Mouse (Mus musculus): ENCODE measurements around the gene Tns2. TPM values are rescaled to one million over a fixed set of nuclear protein-coding genes. Genes with fewer than 3 reads are reported as not detected.

Gene Tns2
- total and polyA plus RNA-seq, 2 experiments from 2014 or later = 24.6 to 57.9 TPM

DNA sequence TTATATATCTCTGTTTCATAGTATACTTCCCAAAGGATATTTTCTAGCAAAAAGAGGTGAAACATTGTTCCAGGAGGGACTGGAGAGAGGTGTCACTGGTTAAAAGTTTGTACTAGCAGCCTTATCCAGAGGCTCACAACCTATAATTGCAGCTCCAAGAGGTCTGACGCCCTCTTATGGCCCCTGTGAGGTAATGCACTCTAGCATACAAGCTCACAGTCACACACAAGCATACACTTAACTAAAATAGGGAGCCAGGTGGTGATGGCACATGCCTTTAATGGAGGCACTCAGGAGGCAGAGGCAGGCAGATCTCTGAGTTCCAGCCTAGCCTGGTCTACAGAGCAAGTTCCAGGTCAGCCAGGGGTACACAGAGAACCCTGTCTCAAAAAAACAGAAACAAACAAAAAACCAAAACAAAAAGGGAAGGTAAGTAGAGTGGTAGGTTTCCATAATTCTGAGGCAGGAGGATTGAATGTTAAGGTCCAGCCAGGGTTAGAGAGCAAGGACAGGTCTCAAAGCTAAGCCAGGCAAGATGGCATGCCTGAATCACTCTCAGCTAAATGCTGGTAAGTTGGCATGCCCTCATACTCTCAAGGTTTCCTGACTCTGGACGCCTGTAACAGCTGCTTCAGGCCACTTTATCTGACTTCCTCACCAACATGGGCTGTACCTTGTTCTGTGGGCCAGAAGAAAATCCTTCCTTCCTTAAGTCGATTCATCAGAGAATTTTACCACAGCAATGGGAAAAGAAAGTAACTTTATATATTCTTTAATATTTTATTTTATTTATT lies 63.9 kb downstream of the Tns2 start:
- 44% methylated on average over 3 of the region's 3 CpGs for WGBS
- no peak for TF ChIP-seq CTCF (IDR thresholded peaks at IDR 0.05; ENCODE audit: low read depth)
- no peak for TF ChIP-seq EP300 (IDR thresholded peaks at IDR 0.05; ENCODE audit: low read depth)
- ATAC-seq (ENCODE audit: insufficient read depth, low read depth) (no peak), DNase-seq (ENCODE audit: low spot score) (no peak)
- H3K36me3 ChIP-seq (replicated peaks; ENCODE audit: control insufficient read depth, insufficient read depth, low read length) = no peaks in the 10 kb centered on the region
- H3K4me2 ChIP-seq (ENCODE audit: low read depth, low read length) = no peak overlapping the region
- no peaks in the 10 kb centered on the region for H3K27me3 ChIP-seq (ENCODE audit: control insufficient read depth, insufficient read depth, low read length)
- H3K9ac ChIP-seq (replicated peaks; ENCODE audit: low read depth, low read length) = no peak overlapping the region
- no peak overlapping the region for H3K27ac ChIP-seq (ENCODE audit: low read depth)
- H3K4me3 ChIP-seq (ENCODE audit: low read depth, low read length) = no peak overlapping the region
- peaks cover 11% of the 10 kb centered on the region for H3K4me1 ChIP-seq (ENCODE audit: control insufficient read depth, insufficient read depth)
- H3K9me3 ChIP-seq (replicated peaks; ENCODE audit: control insufficient read depth, low read length) = no peaks in the 10 kb centered on the region

DNA sequence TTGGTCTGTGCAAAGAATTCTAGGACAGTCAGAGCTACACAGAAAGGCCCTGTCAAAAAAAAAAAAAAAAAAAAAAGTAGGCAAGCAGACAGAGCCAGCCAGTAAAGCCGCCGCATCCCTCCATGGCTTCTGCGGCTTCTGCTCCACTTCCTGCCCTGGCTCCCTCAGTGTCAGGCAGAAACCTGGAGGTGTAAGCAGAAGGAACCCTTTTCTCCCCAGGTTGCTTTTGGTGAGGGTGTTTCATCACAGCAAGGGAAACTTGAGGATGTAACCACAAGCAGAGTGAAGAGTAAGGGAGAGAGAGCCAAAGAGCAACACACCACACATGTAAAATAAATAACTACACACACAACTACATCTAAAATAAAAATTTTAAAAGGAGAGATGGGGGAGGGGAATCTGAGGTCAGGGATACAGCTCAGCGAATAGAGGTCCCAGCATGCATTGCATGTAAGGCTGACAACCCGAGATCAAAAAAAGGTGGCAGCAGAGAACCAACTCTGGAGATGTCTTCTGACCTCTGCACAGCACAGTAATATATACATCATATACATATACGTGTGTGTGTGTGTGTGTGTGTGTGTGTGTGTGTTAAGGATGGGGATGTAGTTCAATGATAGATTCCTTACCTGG lies 65.4 kb downstream of the Tns2 start:
- TF ChIP-seq EP300 (IDR thresholded peaks at IDR 0.05; ENCODE audit: low read depth) (no peak), CTCF (IDR thresholded peaks at IDR 0.05; ENCODE audit: low read depth) (no peak)
- WGBS = 48% methylated on average over 6 of the region's 6 CpGs
- Histone ChIP-seq H3K27me3 (ENCODE audit: control insufficient read depth, insufficient read depth, low read length) (no peaks in the 10 kb centered on the region), H3K4me3 (ENCODE audit: low read depth, low read length) (no peak overlapping the region), H3K27ac (ENCODE audit: low read depth) (no peak overlapping the region), H3K9ac (replicated peaks; ENCODE audit: low read depth, low read length) (no peak overlapping the region), H3K9me3 (replicated peaks; ENCODE audit: control insufficient read depth, low read length) (no peaks in the 10 kb centered on the region), H3K4me2 (ENCODE audit: low read depth, low read length) (no peak overlapping the region), H3K36me3 (replicated peaks; ENCODE audit: control insufficient read depth, insufficient read depth, low read length) (no peaks in the 10 kb centered on the region), H3K4me1 (ENCODE audit: control insufficient read depth, insufficient read depth) (peaks cover 11% of the 10 kb centered on the region)
- ATAC-seq (ENCODE audit: insufficient read depth, low read depth) = no peak
- no peak for DNase-seq (ENCODE audit: low spot score)

Other genes with a start within 250 kb of the Tns2 start
- gene Krt1, start 249.6 kb upstream of the Tns2 start, total RNA-seq (2014; rRNA removed; ENCODE audit: low replicate concordance) = not detected in 2 replicates
- gene Krt1, start 249.6 kb upstream of the Tns2 start, polyA plus RNA-seq (2015; fragmentation: Nextera tagmentation; extraction: Ambion mirVana) = 0.31 TPM in 1 of 2 replicates, not detected in the other
- not detected in 2 replicates for gene Krt77, start 230.7 kb upstream of the Tns2 start, total RNA-seq (2014; rRNA removed; ENCODE audit: low replicate concordance)
- gene Krt77, start 230.7 kb upstream of the Tns2 start, polyA plus RNA-seq (2015; fragmentation: Nextera tagmentation; extraction: Ambion mirVana) = not detected in 2 replicates
- gene Krt76, start 207.5 kb upstream of the Tns2 start, total RNA-seq (2014; rRNA removed; ENCODE audit: low replicate concordance) = not detected in 2 replicates
- not detected in 2 replicates for gene Krt76, start 207.5 kb upstream of the Tns2 start, polyA plus RNA-seq (2015; fragmentation: Nextera tagmentation; extraction: Ambion mirVana)
- gene Krt4, start 175.7 kb upstream of the Tns2 start, total RNA-seq (2014; rRNA removed; ENCODE audit: low replicate concordance) = 5.4 TPM in 1 of 2 replicates, not detected in the other
- gene Krt4, start 175.7 kb upstream of the Tns2 start, polyA plus RNA-seq (2015; fragmentation: Nextera tagmentation; extraction: Ambion mirVana) = 0.12 TPM in 1 of 2 replicates, not detected in the other
- gene Krt79, start 160.1 kb upstream of the Tns2 start, total RNA-seq (2014; rRNA removed; ENCODE audit: low replicate concordance) = not detected in 2 replicates
- gene Krt79, start 160.1 kb upstream of the Tns2 start, polyA plus RNA-seq (2015; fragmentation: Nextera tagmentation; extraction: Ambion mirVana) = 0.31 and 0.44 TPM in 2 replicates
- gene Krt78, start 146.1 kb upstream of the Tns2 start, total RNA-seq (2014; rRNA removed; ENCODE audit: low replicate concordance) = not detected in 2 replicates
- gene Krt78, start 146.1 kb upstream of the Tns2 start, polyA plus RNA-seq (2015; fragmentation: Nextera tagmentation; extraction: Ambion mirVana) = not detected in 2 replicates
- 19.0 and 110 TPM in 2 replicates for gene Krt8, start 95.9 kb upstream of the Tns2 start, total RNA-seq (2014; rRNA removed; ENCODE audit: low replicate concordance)
- gene Krt8, start 95.9 kb upstream of the Tns2 start, polyA plus RNA-seq (2015; fragmentation: Nextera tagmentation; extraction: Ambion mirVana) = 7.2 and 10.0 TPM in 2 replicates
- gene Krt18, start 72.2 kb upstream of the Tns2 start, total RNA-seq (2014; rRNA removed; ENCODE audit: low replicate concordance) = 12.9 and 75.9 TPM in 2 replicates
- gene Krt18, start 72.2 kb upstream of the Tns2 start, polyA plus RNA-seq (2015; fragmentation: Nextera tagmentation; extraction: Ambion mirVana) = 15.0 and 15.3 TPM in 2 replicates
- 109 and 110 TPM in 2 replicates for gene Eif4b, start 26.6 kb upstream of the Tns2 start, total RNA-seq (2014; rRNA removed; ENCODE audit: low replicate concordance)
- gene Eif4b, start 26.6 kb upstream of the Tns2 start, polyA plus RNA-seq (2015; fragmentation: Nextera tagmentation; extraction: Ambion mirVana) = 40.6 and 46.0 TPM in 2 replicates
- gene Spryd3, start 35.8 kb downstream of the Tns2 start, total RNA-seq (2014; rRNA removed; ENCODE audit: low replicate concordance) = 20.0 and 22.8 TPM in 2 replicates
- 15.1 and 16.0 TPM in 2 replicates for gene Spryd3, start 35.8 kb downstream of the Tns2 start, polyA plus RNA-seq (2015; fragmentation: Nextera tagmentation; extraction: Ambion mirVana)
- 30.5 and 35.4 TPM in 2 replicates for gene Igfbp6, start 43.9 kb downstream of the Tns2 start, total RNA-seq (2014; rRNA removed; ENCODE audit: low replicate concordance)
- gene Igfbp6, start 43.9 kb downstream of the Tns2 start, polyA plus RNA-seq (2015; fragmentation: Nextera tagmentation; extraction: Ambion mirVana) = 24.0 and 24.2 TPM in 2 replicates
- 1.7 TPM in 1 of 2 replicates, not detected in the other for gene Soat2, start 50.1 kb downstream of the Tns2 start, total RNA-seq (2014; rRNA removed; ENCODE audit: low replicate concordance)
- 0.08 and 0.14 TPM in 2 replicates for gene Soat2, start 50.1 kb downstream of the Tns2 start, polyA plus RNA-seq (2015; fragmentation: Nextera tagmentation; extraction: Ambion mirVana)
- gene Zfp740, start 102.8 kb downstream of the Tns2 start, total RNA-seq (2014; rRNA removed; ENCODE audit: low replicate concordance) = 31.1 and 38.4 TPM in 2 replicates
- gene Zfp740, start 102.8 kb downstream of the Tns2 start, polyA plus RNA-seq (2015; fragmentation: Nextera tagmentation; extraction: Ambion mirVana) = 17.7 and 18.8 TPM in 2 replicates
- 43.9 and 64.7 TPM in 2 replicates for gene Csad, start 104.3 kb downstream of the Tns2 start, total RNA-seq (2014; rRNA removed; ENCODE audit: low replicate concordance)
- gene Csad, start 104.3 kb downstream of the Tns2 start, polyA plus RNA-seq (2015; fragmentation: Nextera tagmentation; extraction: Ambion mirVana) = 27.7 and 33.1 TPM in 2 replicates
- 0.23 and 1.1 TPM in 2 replicates for gene Itgb7, start 131.5 kb downstream of the Tns2 start, total RNA-seq (2014; rRNA removed; ENCODE audit: low replicate concordance)
- gene Itgb7, start 131.5 kb downstream of the Tns2 start, polyA plus RNA-seq (2015; fragmentation: Nextera tagmentation; extraction: Ambion mirVana) = 0.79 and 0.92 TPM in 2 replicates
- gene Rarg, start 157.1 kb downstream of the Tns2 start, total RNA-seq (2014; rRNA removed; ENCODE audit: low replicate concordance) = 8.9 and 9.7 TPM in 2 replicates
- gene Rarg, start 157.1 kb downstream of the Tns2 start, polyA plus RNA-seq (2015; fragmentation: Nextera tagmentation; extraction: Ambion mirVana) = 5.4 and 6.0 TPM in 2 replicates
- gene Gm9918, start 170.2 kb downstream of the Tns2 start, total RNA-seq (2014; rRNA removed; ENCODE audit: low replicate concordance) = not detected in 2 replicates
- not detected in 2 replicates for gene Gm9918, start 170.2 kb downstream of the Tns2 start, polyA plus RNA-seq (2015; fragmentation: Nextera tagmentation; extraction: Ambion mirVana)
- 35.6 and 53.5 TPM in 2 replicates for gene Mfsd5, start 179.0 kb downstream of the Tns2 start, total RNA-seq (2014; rRNA removed; ENCODE audit: low replicate concordance)
- 31.4 and 34.1 TPM in 2 replicates for gene Mfsd5, start 179.0 kb downstream of the Tns2 start, polyA plus RNA-seq (2015; fragmentation: Nextera tagmentation; extraction: Ambion mirVana)
- gene Espl1, start 195.9 kb downstream of the Tns2 start, total RNA-seq (2014; rRNA removed; ENCODE audit: low replicate concordance) = 11.6 and 15.3 TPM in 2 replicates
- 2.3 and 3.7 TPM in 2 replicates for gene Espl1, start 195.9 kb downstream of the Tns2 start, polyA plus RNA-seq (2015; fragmentation: Nextera tagmentation; extraction: Ambion mirVana)
- 90.7 and 148 TPM in 2 replicates for gene Pfdn5, start 225.7 kb downstream of the Tns2 start, total RNA-seq (2014; rRNA removed; ENCODE audit: low replicate concordance)
- 344 and 362 TPM in 2 replicates for gene Pfdn5, start 225.7 kb downstream of the Tns2 start, polyA plus RNA-seq (2015; fragmentation: Nextera tagmentation; extraction: Ambion mirVana)
- gene Myg1, start 231.3 kb downstream of the Tns2 start, total RNA-seq (2014; rRNA removed; ENCODE audit: low replicate concordance) = 35.6 and 60.5 TPM in 2 replicates
- 39.0 and 41.1 TPM in 2 replicates for gene Myg1, start 231.3 kb downstream of the Tns2 start, polyA plus RNA-seq (2015; fragmentation: Nextera tagmentation; extraction: Ambion mirVana)

Measured in heart, postnatal 0 days (tissue).